Mouse (Mus musculus): Measurements from ENCODE around the gene Stum. TPM values are rescaled to one million over a fixed set of nuclear protein-coding genes. Genes with fewer than 3 reads are reported as not detected.

Gene Stum
- total RNA-seq, 2 experiments from 2014 or later: 0.95 to 1.0 TPM

DNA sequence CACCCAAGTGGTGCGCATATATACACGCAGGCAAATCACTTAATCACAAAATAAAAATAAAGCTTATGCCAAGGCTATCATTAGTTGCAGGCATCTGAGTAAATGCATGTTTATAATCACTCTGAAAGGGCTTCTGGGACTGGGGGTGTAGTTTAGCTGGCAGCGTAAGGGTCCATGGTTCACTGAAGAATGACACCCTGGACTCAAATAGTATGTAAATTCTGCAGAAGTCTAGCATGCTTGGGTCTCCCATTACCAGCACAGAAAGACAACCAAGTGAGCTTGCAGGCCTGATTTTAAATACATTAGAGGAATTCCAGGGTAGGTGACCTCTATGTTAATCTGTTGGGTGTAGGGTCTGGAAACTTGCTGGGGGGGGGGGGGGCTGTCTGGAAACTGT is 16.5 kb upstream of the Stum start:
- no peak for DNase-seq (ENCODE audit: low spot score in 2 of 2)

DNA sequence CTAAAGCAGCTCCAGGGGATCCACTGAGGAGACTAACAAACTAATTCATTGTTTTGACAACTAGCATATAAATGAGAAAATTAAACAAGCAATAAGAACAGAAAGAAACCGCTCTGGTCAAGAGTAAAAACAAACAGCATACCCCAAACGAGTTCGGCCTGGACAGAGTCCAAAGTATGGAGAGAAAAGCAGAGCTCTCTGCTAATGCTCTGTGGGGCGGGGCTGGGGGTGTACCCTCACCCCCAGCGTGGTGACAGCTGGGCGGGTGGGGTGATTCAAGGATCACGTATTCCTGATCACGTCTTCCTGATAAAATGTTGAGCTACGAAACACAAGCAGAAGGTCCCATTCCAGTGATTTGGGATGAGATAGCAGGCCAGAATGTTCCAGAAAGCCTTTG is 9.5 kb upstream of the Stum start:
- DNase-seq (ENCODE audit: low spot score in 2 of 2): no peak

DNA sequence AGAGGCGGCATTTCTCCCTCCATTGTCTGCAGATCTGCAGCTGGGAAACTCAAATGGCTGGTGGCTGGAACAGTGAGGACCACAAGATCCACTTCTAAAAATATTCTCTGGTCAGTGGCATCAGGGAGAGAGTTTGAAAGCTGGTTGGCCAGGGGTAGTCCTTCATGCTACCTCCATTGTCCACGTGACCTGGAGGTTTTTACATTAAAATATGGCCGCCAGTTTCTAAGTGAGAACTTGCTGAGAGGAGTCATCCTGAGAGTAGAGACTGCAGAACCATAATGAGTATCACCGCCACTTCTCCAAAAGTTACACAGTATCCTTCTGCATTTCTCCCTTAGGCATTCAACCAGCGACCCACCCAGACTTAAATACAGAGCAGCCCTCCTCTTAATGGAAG is 2.0 kb upstream of the Stum start:
- no peak for DNase-seq (ENCODE audit: low spot score in 2 of 2)

DNA sequence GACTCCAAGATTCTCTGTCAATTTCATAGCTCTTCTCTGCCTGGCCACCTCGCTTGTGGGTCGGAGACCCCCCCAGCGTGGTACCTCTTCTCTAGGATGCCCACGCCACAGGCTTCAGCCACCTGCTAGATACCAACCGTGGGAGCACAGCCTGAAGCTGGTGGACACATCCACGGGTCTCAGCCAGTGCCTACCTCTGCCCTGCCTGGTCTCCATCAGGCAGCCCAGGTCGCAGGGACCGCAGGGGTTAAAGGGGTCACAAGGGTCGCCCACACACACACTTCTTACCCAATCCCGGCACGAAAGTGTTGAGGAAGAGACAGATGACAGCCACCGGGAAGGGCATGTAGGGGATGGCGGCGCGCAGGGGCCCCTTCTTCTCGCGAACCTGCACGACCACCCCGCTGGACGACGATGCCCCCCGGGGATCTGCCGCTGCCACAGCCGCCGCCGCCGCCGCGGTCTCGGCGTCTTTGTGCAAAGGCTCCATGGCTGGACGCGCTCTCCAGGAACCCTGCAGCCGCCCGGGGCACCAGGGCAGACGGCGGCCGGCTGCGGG is 385 bp downstream of the Stum start:
- no peak for DNase-seq (ENCODE audit: low spot score in 2 of 2)

DNA sequence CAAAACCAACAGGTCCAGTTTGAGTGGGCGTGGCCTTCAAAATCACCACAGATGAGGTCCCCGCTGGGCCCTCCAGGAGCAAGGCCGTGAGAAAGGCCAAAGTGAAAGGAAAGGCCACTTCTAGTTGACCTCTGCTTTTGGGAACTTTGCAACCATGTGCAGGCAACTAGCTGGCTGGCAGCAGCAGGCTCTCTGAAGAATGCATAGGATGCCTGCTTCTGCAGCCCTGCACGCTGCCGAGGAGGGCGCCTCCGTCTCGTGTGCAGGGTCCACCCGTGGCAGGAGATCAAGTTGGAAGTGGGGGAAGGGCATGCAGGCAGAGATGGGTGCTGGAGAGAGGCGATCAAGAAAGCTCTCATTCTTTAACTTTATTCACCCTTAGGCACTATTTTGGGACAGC is 1.3 kb downstream of the Stum start:
- no peak for DNase-seq (ENCODE audit: low spot score in 2 of 2)

DNA sequence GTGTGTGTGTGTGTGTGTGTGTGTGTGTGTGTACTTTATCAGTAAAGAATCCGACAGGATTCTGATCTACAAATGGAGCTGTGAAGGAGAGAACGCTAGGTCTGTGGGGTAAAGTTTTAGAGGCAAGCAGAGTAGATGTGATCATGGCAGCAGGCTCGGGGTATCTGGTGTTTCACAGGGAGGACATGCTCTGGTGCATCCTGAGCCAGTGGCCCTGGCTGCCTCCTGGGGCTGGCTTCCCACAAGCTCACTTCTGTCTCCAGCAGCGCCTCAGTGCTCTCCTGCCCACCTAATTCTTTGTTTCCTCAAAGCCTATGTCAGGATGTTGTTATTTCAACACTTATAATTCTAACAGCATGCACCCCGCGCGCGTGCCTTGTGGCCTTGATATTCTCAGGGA is 2.0 kb downstream of the Stum start:
- no peak for DNase-seq (ENCODE audit: low spot score in 2 of 2)

DNA sequence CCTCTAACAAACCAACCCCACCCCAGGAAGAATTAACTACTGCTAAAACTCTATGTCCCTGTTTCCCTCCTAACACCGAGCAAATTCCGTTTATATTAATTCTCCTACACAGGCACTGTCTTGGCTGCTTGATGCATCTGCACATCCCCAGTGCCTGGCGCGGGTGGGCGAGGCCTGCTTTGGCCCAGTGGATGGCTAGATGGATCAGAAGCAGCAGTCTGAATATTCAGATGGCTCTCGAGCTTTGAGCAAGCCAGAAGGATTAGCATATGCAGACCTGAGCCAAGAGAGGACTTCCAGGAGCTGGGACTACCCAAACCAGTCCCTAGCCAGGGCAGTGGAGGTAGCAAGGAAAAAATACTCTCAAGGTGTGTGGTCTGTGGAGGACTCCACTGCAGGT is 3.0 kb downstream of the Stum start:
- DNase-seq (ENCODE audit: low spot score in 2 of 2): no peak

DNA sequence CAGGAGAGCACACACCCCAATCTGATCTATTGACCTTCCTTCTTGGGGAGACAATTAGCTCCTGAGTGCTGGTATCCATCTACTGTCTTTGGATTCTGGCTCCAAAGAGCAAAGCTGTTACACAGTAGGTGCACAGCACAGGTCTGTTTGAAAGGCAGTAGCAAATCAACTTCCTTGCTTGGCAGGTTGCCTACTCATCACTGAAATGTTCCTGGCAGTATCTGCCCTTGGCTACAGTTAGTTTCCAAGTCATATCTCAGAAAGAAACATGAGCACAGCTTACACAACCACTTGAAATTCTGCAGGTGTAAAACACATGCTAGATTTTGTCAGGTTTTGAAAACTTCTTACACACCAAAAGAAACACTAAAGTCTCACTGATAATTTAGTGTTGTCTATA is 9.7 kb downstream of the Stum start:
- DNase-seq (ENCODE audit: low spot score in 2 of 2): no peak

DNA sequence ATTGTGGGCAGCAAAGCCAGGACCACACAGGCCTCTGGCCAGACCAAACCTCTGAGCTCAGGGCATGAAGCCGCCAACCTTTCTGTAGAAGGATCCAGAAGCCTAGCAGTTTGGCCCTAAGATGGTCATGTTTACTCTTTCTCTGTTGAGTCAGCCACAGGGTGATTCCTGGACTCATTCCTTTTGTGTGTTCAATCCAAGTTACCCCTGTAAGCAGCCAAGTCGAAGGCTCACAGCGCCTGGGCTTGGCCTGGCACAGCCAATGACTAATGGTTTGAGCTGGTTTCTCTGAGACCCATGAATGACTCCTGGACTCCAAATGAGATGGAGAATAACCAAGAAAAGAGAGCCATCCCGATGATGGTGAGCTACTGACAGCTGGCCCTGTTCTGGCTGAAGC is 15.3 kb downstream of the Stum start:
- DNase-seq (ENCODE audit: low spot score in 2 of 2): no peak

DNA sequence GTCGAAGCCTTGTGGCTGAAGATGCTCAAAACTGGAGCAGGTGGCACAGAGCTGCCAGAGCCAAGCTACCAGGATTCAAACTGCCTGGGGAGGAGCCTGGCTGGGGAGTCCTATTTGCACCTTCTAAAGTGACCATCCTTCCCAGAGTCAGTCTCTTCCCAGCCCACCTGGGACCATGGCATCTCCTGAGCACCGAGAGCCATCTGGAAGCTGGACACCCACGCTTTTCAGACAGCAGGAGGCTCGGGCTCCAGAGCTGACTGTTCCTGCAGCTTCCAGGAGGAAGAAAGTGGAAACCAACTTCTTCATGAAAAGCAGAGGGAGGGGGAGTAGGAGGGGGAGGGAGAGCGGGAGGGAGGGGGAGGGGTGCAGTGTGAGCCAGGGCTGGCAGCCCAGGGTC is 17.7 kb downstream of the Stum start:
- DNase-seq (ENCODE audit: low spot score in 2 of 2): no peak

DNA sequence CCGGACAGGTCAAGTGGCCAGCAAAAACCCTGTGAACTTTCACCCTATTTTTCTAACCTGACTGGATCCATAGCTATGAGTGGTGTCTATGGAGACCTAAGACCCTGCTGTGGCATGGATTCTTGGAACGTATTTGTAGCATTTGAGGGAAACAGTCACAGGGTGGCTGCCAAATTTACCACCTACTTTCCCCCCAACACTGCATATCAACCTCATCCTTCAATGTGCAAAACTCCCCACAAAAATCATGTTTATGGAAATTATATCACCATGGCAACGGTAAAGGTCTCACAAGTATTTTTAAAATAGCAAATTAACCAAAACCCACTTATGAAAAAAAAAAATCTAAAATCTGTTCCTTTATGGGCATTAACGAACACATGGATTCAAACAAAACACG is 18.9 kb downstream of the Stum start:
- DNase-seq (ENCODE audit: low spot score in 2 of 2): no peak

DNA sequence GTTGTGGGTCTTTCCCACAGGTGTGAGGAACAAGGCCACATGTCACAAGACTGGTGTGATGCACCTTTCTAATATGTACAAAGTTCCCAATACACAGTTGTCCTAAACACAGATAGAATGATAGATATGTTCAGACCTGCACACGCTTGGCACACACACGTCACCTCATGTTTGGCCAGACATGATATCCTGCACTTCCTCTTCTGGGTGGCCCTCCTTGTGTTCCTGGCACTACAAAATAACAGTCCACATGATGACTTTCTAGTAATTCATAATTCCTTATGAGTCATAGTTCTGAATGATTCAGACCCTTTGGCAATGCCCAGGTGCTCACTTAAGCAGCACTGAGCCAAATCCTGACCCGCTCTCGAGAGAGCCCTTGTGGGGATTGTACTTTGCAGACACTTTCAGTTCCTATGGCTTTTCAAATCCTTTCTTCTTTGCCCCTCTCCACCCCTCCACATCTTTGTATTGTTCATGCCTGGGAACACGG is 20.3 kb downstream of the Stum start:
- no peak for DNase-seq (ENCODE audit: low spot score in 2 of 2)

DNA sequence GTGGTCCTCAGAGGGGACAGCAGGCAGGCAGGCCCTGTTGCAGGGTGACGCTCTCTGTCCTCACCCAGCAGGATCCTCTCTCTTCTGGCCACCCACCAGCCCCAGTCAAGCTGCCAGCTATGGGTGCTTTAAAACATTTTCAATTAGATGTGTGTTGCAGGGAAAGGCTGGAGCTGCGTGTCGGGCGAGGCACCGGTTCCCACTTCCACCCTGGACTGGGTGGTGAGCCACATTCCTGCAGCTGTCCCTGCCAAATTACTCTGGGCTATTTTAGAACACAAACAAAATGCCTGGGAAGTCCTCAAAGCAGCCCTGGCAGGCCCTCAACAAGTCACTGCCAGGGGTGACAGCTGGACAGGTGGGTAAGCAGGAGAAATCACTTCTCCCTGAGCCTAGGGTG is 20.9 kb downstream of the Stum start:
- DNase-seq (ENCODE audit: low spot score in 2 of 2): no peak

DNA sequence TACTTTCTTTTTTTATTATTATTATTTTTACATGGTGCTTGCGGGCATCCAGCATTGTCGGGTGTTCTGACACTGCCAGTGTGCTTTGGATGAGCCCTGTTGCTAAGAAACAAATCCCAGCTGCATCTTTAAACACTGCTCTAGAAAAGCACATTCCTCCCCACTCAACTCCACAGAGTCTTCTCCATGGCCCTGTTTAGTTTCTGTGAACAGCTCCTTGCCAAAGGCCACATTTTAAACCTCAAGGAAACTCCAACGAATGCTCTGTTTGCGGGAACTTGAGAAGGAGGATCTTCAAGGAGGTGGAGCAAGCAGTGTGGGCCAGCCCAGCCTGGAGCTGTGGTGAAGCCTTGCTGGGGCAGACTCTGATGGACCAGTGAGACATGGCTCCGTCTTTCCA is 22.6 kb downstream of the Stum start:
- DNase-seq (ENCODE audit: low spot score in 2 of 2): no peak

DNA sequence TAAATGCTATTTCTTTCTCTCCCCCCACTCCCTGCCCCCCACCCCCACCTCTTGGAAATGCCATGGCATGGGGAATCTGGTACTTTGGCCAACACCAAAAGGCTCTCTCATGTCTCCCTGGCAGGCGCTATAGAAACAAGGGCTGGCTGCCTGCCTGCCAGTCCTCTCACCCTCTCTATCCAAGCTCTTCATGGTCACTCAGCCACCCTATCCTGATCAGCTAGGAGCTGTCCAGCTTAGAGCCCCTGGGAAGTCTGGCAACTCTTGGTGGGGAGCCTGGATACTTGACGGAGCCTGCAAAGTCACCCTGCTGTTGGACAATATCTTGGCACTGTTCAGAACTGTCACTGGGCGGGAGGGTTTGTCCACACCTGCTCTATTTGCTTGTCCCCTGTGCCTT is 24.6 kb downstream of the Stum start:
- DNase-seq (ENCODE audit: low spot score in 2 of 2): no peak

DNA sequence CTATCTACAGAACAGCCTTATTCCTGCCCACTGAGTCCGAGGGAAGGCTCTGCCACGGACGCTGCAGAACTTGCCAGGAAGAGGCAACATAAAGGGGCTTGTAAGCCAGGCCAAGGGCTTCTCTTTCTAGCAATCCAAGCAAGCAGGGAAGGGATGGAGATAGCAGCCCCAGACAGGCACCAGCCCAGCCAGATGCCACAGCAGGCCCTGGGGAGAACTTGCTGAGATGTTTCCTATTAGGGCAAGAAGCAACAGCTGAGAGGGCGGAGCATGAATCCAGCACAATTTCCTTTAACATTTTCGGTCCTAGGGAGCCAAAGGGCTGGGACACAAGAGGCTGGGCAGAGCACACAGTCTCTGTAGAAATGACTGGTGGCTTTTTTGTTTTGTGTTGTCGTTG is 25.0 kb downstream of the Stum start:
- DNase-seq (ENCODE audit: low spot score in 2 of 2): no peak

DNA sequence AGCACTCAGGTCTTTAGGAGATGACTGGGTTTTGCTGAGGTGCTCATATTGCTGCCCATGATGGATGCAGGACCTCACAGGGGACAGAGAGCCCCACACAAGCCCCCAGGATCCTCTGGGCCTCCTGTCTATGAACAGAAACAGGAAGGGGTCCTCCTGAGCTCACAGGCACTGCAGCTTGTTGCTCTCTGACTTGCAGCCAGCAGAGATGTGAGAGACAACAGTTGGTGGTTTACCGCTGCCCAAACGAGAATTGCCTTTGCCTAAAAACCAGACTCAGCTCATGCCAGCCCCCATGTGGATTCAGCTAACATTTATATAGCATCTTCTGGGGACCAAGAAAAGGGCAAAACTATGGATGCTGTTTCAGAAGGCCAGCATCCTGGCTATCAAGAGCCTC is 33.7 kb downstream of the Stum start:
- no peak for DNase-seq (ENCODE audit: low spot score in 2 of 2)

DNA sequence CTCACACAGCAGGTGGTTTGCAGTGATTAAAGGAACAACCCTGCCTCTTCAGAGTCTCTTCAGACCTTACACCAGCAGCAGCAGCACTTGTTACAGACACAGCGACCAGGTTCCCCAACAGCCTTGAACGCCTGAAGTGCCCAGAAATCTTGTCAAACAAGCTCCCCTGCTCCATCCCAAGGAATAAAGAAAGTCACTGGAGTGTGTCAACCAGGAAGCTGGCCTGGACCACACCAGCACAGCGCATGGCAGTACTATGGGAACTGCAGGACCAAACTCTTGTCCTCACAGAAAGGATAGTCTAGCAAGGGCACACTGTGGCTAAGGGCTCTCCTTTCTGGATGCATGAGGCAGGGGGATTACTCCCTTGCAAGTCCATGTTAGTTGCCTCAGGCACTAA is 38.9 kb downstream of the Stum start:
- no peak for DNase-seq (ENCODE audit: low spot score in 2 of 2)

DNA sequence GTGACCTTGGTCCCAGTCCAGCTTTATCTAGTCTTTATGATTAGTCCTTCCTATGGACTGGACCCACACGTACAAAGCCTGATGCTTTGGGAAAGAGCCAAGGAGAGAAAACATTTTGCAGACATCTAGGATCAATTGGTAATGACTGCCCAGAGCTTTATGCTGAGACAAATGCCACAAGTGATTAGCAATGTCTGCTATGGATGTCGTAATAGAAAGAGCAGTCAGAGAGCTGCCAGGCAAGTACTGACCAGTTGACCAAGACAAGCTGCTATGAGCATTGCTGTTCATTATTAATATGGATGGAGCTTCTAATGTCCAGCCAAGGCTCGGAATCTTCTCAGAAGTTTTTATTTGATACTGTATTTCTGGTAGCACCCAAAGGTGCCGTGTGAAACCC is 43.8 kb downstream of the Stum start:
- DNase-seq (ENCODE audit: low spot score in 2 of 2): no peak

DNA sequence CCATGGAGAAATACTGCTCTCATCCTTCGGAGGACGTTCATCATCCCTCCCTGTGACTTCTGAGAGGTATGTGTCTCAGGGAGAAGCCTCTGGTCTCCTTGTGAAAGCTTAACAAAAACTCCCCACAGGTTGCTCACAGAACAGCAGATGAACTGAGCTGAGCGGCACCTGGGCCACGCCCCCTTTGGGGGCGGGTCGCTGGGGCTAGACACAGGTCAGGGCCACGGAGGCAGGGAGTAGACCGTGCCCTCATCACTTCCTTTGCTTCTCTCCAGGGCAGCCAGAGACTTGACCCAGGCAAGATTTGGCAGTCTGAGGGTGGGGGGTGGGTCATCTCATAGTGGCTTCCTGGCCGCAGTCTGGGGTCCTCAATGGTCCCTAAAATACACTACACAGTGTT is 48.4 kb downstream of the Stum start:
- DNase-seq (ENCODE audit: low spot score in 2 of 2): no peak

DNA sequence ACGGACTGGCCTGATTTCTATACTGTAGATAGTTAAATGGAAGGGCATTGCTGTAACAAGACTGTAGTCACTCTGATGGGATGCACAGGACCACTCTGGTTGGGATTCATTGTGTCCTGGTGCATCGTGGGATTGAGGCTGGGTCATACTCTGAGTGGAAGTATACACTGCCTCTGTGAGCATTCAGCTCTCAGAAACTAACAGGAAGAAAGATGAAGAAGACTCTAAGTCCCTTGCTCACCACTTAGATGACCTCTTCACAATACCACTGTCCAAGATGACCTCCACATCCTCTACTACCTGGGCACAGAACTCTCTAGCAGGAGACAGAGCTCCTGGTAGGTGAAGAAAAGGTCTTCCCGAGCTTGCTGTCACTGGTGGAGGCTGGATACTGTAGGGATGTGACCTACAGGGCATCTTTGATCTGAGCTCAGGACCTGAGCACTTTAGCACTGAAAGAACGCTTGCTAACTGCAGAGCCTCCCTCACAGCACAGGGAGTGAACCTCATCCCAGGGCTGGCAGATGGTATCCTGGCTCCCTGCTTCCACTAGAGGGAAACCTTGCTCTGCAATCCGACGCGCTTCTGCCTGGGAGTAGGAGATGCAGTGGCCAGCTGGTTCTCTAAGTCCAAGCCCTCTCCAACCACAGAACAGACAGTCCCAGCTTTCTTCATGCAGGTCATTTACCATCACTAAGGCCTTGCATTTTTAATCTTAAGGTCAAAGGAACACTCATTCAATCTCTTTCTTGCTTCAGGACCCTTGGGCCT is 49.3 kb downstream of the Stum start:
- no peak for DNase-seq (ENCODE audit: low spot score in 2 of 2)

DNA sequence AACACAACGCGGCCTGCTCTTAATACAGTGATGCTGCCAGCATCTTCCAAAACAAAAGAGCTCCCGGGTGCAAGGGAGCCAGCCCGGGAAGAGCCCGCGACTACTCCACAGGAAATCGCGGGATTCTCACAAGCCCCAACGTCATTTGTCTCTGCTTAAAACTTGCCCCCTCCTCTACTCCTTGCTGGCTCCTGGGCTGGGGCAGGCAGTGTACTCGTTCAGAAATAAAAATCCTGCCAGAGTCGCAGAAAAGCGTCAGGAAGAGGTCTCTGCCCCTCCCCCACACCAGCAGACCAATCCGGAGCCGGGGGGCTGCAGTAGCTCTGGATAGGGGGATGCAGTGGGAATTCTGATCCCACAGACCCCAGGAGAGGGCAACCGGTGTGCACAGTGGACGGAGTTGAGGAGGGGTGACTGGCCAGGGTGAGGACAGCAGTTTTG is 50.2 kb downstream of the Stum start:
- DNase-seq (ENCODE audit: low spot score in 2 of 2): no peak

DNA sequence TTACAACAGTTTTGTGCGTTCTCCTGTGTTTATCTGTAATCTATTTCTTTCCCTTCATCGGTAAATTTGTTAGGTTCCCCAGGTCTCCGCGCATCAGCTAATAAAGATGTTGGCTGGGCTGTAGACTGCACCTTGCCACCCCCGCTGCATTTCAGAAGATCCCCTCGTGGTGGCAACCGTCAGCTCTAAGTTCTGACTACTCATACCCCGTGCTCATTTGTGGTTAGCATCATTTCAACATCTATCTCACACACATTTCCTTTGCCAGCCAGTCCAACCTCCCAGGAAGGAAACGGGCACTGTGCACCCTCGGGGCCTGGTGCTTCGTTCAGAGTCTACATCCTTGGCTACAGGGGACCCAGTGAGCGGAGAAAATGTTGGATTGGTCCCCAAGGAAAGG is 51.5 kb downstream of the Stum start:
- DNase-seq (ENCODE audit: low spot score in 2 of 2): no peak

Measured in adrenal gland, postnatal 4 days (tissue).